Mouse (Mus musculus) olfactory bulb, adult 2 months (tissue): Measurements from ENCODE around the gene Usp5.

ENCODE experiments used
- CTCF ChIP-seq: fragments of 200-500 bp; IDR thresholded peaks from 2 replicates; pipeline ENCODE4 v1.5.1; 2012; ENCODE audit warnings: low read depth, mild to moderate bottlenecking, low read length, moderate library complexity; ENCODE audit not compliant: insufficient read depth
- POLR2A ChIP-seq: fragments of 200-500 bp; IDR thresholded peaks from 2 replicates; pipeline ENCODE4 v1.6.1; 2012; ENCODE audit warnings: mild to moderate bottlenecking, low read depth, low read length, moderate library complexity; ENCODE audit not compliant: insufficient read depth

DNA sequence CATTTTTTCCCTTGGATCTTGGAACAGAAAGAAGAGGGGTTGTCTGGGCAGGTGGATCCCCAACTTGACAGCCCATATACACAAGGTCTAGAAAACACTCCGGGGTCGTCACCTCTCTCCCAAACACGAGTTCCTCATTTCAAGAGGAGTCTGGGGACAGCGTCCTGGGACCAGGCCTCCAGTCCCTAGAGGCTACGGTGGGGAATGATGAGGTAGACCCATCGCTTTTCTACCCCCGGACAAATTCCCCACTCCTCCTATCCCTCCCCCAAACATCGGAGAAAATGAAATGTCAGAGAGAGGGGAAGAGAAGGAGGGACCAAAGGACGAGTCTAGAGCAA, 60.6 kb downstream of the Usp5 start:
- no peak for TF ChIP-seq POLR2A
- no peak for TF ChIP-seq CTCF
